Mouse (Mus musculus) urinary bladder, adult 2 months (tissue): ENCODE data around the gene Arih2. TPM values are rescaled to one million over a fixed set of nuclear protein-coding genes. Genes with fewer than 3 reads are reported as not detected.
A peak's percentile ranks its signal among the peaks of the same experiment; 100 is the strongest.

Experiments used
- DNase-seq: peaks from one replicate; pipeline ENCODE4 v3.0.0; 2022; ENCODE audit warnings: low spot score
- polyA plus RNA-seq: library from polyadenylated mRNA; depleted of rRNA; stranded (reverse); fragments of >200 nt; gene quantifications from 2 replicates; pipeline ENCODE4 v1.2.3, GENCODE M21; 2012

The Arih2 gene
- polyA plus RNA-seq, 1 experiment, result 46.2 TPM

DNA sequence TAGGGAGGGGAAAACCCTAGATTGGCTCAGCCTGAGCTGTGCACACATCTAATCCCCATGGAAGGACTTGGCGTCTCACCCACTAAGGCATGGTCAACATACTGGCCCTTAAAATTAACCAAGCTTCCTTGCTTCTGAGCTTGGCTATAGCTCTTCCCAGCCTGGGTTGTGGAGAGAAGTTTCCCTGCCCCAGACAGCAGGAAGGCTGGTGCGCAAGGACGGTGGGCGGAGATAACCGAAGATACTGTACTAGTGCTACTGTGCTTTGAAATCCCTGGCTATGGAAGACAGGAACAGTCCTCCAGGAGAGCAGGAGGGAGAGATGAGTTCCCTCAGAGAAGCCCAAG is 69.9 kb downstream of the Arih2 start:
- no peak for DNase-seq

DNA sequence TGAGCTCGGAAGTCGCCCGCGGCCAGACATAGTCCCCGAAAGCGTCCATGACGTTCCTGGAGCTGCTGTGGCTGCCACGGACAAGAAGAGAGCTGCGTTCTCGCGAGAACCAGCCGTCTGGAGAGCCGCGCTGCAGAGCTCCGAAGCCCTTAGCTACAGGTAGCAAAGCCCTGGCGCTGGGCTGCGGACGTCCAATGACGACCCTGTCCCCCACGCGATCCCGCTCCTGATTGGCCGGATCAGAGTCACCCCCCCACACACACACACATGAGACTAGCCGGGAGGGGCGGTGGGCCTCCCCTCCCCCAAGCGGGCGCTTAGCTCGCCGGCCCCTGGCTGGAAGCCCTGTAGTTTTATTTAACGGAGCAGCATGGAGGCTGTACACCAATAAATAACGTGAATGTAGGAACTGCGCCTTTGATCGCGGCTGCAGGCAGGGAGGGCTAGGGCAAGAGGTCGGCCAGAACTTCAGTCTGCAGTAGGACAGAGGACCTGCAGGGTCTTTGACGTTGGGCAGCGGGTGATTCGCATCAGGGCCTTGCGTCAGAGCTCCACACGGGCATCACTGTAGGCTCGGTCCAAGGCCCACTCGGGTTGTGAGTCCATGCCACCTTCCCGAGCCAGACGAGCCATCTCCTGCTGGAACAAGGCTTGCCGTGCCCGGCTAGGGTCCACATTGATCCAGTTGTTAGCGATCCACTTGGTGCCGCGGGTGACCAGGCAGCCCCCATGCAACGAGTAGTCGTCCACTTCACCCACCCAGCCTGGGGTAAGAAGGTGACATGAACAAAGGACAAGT is 70.4 kb downstream of the Arih2 start, which contains the start of gene Wdr6:
TSS of gene Wdr6 (minus strand) at position 195 of the 799 bp plus-strand sequence.
- DNase-seq, result peak; percentile 77

DNA sequence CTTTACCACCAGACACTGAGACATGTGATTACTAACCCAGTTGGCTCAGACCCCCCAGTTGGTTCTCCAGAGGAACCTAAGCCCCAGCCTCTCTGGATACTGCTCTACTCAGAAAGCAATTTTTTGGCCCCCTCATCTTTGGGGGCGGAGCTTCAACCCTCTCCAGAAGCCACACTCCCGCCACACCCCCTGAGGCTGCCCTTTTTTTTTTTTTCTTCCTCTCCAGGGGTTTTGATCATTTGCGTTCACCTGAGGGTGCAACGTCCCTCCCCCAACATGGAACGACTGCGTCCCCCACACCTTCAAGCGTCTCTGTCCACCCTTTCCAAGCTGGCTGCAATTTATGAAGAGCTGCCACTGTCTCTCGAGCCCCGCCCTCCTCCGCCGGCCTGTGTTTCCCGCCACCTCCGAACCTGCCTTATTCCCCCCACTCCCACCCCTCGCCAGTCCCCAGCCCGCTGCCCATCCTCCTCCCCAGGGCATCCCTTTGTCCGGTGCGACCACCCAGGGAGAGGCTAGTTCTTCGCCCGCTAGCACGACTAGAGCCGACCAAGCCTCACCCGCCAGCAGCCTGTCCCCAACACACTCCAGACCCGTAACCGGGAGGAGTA is 71.1 kb downstream of the Arih2 start:
- no peak for DNase-seq

DNA sequence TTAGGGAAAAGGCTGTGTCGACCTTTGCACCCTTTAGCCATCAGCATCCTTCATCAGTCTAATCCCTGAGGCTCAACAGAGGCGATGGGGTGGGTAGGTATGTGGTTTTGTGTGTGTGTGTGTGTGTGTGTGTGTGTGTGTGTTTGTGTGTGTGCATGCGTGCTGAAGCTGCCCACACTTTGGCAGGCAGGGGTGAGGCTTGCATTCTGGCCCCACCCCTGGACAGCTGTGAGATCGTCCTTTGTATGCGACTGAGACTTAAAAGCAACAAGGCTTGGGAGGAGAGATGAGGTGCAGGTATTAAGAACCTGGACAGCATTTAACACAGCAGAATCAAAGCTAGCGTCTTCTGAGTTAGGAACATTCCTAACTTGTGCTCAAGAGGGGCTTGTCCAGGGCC is 72.2 kb downstream of the Arih2 start:
- no peak for DNase-seq

DNA sequence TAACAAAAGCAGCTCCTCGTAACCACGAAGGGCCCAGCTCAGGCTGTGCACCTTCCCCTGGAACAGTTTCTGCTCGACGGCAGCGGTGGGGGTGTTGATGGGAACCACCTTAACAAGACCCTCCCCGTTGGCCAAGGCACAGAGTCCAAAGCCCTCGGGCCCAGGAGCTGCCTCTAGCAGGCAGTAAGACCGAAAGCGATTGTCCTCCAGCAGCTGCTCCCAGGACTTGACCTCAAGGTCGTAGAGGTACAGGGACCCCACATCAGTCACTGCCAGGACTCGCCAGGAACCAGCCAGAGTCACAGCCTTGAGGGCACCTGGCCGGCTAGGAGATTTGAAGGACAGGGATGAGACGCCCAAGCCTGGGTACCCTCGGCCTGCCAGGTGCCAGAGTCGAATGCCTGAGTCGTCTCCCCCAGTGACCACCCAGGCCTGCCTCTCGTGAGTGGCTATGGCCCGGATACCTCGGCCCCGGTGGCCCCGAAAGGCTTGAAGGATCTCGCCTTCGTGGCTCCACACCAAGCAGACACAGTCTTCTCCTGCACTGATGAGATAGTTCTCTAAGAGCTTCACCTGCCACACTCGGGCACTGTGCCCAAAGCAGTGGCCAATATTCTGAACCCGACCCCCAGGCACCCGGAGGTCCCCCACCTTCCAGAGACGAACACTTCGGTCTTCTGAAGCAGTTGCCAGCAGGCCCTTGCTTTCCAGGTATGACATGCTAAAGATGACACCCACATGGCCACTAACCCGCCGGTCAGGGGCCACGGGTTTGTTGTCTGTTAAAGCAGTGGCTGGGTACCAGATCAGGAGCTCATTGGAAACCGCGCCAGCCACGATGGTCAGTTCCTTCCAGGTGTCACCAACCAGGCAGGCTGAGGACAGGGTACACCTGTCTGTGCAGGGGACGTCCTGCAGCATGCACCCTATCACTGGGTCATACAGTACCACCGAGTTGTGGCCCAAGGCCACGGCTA is 73.6 kb downstream of the Arih2 start:
- DNase-seq, result no peak

DNA sequence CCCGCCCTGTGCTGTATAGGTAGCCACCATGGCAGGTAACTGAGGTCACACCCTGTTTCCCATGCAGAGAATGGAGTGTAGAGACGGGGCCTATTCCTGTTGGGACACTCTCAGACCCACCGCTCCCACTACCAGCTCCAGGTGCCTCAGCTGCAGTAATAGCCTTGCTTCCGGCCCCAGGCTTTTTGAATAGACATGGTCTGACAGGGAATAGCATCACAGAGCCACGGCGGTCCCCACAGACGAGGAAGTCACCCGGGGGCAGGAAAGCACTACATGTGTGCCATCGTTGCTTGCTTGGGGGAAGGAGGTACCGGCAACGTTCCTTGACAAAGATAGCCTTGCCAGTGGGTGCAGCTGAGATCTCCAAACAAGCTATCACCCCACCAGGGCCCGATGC is 74.3 kb downstream of the Arih2 start:
- no peak for DNase-seq

DNA sequence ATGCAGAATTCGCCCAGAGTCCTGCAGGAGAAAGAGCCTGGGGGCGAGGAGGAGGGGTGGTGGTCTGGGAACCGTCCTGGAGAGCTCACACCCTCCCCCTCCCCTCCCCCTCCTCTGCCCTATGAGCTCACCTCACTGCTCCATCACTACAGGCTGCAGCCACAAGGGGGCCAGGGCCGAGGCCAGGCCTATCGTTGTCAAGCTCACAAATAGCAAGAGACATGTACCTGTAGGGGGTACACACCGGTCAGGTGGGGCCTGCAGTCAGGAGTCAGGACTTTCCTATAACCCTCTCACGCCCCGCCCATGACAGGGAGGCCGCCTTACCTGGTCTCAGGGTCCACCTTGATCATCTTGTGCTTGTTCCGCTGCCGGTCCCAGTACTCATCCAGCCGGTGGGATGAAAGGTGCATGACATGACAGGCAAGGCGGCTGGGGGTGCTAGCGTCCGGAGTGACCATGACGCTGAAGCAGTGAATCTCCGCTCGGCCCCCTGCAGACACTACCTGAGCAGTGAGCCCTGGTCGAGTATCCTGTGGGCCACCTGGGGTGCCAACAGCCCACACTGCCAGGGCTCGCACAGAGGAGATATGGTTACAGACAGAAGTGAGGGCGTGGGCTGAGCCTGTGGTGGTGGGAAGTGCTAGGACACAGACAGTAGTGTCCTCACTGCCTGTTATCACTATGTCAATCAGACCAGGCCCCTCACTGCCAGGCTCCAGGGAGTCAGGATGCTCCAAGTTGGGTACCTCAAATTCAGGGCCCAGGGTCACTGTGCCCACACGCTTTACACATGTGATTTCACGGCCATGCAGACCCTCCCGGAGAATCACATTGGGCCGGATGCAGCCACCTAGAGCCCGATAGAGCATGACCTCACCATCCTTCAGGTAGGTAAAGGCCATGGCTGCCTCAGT is 75.2 kb downstream of the Arih2 start:
- DNase-seq, result no peak

DNA sequence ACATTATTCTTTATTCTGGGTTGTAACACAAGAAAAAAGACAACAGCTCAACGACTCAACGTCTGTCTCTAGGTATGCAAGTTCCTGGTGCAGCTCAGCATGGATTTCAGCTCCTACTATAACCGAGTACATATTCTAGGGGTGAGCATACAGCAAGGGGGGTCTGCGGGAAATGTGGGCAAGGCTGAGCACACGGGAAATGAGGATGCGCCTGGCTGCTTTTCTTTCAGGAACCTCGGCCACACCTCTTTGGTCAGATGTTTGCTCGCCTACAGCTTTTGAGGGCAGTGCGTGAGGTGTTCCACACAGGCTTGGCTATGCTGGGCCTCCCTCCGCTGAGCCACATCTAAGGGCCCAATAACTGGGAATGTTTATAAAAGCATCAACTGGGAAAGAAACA is 76.9 kb downstream of the Arih2 start:
- no peak for DNase-seq

DNA sequence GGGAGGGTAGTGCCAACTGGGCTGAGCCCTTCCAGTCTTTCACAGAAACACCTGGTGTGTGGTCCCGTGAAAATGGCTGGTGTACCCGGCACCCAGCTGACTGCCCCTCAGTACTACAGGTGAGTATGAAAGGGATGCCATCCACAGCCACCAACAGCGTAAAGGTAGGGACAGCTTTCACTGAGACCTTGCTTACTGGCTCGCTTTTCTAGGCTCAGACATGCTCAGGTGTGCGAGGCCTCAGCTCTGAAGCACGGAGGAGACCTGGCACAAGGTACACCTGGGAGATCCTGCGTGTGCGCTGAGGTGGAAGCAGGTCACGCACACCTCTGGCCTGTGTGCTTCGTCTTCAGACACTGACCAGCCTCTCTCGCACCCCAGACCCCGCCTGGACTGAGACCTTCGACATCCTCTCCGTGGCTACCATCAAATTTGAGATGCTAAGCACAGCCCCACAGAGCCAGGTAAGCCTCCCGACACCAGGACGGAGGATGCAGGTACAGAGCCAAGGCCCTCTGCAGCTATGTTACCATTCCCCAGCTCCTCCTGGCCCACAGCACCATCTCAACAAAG is 77.7 kb downstream of the Arih2 start:
- DNase-seq, result no peak

DNA sequence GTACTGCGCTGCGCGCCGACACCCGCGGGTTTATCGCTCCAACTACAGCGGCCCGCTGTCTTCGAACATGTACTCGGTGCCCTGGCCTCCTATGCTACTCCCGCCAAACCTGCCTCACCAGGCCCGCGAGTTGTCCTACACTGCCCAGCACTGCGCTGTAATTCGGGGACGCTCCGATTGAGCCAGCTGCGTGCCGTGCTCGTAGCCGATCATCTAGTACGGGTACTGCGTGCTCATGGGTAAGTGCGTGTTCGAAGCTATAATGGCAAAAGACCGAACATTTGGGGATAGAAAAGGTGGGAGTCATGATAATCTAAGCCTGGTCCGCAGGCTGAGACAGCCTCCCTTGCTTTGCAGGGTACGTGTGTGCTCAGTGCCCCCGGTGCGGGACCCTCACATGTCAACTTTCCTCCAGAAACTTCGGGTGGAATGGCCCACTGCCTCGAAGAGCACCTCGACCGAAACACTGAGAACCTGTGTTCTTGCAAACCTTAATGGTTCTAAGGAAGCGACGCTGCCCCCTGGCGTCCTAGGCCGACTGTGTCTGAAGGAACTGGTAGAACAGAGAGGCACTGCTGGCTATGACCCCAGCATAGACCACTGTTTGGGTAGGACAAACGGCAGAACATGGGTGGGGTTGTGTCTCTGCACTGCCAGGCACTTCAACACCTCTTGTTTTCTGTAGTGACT is 78.8 kb downstream of the Arih2 start:
- DNase-seq, result no peak

DNA sequence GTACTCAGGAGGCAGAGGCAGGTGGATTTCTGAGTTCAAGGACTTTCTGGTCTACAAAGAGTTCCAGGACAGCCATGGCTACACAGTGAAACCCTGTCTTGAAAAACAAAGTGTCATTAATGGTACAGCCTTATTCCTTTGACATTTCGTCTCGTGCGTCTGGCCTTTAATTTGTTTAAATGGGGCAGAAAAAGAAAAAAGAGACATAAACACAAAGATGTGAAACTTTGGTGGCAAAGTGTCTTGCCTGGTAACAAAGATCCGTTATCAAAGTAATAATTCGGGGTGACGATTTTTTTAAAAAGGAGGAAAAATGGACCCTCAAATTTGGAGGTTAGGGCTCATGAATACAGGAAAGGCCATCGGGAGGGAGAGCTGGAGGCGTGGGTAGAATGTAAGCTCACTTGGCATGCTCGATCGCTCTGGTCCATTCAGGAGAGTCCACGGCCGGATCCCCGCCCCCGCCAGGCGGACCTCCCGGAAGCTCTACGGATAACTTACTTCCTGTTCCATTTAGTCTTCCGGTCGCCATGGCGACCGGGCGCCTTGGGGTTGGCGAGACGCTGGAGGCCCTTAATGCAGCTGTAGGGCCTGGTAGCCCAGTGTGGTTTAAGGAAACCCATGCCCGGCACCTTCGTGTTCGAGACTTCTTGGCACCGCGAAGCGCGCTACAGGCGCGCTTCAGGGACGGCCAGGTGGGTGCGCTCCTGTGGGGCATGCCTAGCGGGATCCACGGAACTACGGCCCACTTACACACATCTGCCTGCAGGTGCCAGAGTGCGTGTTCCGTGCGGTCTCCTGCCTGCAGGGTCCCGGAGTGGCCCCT is 79.6 kb downstream of the Arih2 start, which contains the start of gene Dalrd3:
TSS of gene Dalrd3 (plus strand) at position 506 of the 826 bp plus-strand sequence.
- DNase-seq, result peak; percentile 66

DNA sequence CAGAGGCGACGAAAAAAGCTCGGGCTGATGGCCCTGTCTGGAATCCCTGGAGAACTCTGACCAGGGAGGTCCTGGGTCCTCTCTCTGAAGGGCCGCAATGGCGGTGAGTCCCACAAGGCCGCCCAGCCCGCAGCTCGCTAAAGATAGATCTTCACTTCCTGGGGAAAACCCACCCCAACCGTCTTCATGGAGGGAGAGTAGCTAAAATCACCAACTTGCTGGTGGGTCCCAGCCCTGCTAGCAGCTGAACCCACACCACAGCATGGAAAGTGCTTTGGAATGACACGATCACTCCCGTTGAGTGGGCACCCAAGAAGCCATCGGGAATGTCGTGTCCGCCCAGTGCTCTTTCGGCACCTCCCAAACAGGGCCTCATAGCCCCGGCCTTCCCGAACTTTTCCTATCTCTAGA is 80.7 kb downstream of the Arih2 start:
- no peak for DNase-seq

DNA sequence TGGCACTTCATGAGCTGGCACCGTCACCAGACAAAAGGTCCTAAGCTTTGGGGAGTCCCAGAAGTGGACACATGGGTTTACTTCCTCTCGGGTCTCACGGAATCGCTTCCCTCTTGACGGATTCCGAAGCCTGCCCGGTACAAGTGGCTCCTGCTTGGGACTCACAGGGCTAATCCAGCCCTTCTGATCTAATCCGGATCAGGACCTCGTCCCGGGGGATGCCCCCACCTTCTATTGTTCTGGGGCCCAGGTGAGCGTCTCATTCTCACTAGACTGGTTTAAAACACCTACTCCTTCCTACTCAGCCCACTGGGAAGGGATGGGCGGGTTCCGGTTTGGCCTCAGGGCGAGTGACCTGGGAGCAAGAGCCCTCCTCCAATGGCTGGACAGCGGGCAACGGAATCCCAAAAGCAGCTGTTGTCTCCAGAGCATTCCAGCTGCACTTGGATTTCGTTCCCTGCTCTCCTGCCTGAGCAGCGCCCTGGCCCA is 81.2 kb downstream of the Arih2 start:
- DNase-seq, result no peak

DNA sequence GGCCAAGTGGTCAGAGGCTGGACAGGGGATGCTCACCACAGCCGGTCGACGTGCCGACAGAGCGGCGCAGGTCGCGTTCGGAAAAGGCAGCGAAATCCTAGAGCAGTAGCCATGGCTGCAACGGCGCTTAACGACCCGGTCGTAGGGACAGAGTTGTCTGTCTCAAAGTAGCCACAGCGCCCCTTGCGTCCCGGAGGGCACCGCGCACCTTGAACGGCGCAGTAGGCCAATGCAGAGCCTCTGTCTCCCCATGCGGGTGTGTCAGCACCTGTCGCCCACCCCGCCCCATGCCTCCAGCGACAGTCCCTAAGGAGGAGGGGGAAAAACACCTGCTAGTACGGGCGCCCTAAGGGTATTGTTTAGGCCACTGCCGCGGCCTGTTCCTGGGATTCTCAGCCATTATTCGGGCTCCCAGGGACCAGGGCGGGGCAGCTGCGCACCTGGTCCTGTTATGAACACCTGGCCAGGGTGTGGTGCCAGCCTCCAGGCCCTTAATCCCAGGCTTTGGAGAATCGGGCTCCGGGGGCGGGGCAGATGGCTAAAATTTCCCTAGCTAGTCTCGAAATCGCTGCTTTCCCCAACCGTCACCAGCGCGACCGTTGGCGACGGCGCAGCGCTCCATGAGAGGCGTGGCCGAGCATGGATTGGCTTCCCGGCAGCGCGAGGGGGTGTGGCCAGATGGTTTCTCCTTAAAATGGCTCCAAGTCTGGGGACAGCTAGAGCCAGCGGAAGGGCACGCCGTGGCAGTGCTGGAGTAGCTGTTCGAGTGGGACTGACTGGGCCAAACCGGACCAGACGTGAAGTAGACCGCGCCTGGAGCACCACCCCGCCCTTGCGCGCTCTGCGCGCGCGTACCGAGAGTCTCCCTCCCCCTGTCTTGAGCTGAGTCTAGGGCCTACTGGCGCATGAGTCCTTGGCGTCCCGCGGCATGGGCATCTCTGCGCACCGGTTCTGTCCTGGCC is 82.1 kb downstream of the Arih2 start, which contains the start of gene Ndufaf3:
TSS of gene Ndufaf3 (minus strand) at position 620 of the 962 bp plus-strand sequence.
- DNase-seq, result peak; percentile 94

DNA sequence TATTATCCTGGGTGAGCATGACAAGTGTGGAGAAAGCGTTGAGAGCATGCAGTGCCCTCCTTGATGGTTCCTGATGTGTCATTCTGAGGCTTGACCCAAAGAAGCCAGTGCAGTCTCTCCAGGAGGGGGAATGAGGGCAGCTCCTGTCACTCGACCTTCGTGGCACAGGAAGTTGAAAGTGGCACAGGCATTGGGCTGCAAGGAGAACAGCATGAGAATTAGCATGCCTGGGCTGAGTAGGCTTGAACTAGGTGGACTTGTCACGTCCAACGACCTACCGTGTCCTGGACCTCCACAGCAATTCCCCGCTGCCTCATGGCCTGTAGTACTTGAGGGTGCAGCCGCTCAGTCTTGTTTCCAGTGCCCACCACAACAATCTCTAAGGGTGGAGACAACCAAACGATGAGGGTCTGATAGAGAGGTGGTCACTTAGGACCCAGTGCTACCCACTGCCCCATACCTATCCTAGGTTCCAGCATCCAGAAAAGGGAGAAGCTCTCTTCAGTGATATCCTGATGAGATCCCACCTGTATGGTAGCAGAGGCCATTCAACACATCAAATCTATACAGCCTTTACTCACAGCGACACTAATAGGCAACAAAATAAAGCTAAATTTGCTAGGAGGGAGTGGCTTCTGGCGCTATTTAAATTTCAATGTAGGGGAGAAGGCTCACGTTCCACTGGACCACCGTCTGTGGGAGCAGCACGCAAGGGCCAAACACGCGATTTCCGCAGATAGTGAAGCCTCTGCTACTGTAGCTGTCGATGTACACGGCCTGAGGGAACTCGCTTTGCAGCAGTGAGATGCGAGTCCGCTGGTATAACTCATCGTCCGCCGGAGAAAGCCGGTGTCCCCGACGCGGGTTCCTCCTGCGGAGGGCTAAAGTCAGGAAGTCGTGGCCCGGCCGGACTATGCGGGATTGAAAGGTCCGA is 83.0 kb downstream of the Arih2 start:
- DNase-seq, result no peak

DNA sequence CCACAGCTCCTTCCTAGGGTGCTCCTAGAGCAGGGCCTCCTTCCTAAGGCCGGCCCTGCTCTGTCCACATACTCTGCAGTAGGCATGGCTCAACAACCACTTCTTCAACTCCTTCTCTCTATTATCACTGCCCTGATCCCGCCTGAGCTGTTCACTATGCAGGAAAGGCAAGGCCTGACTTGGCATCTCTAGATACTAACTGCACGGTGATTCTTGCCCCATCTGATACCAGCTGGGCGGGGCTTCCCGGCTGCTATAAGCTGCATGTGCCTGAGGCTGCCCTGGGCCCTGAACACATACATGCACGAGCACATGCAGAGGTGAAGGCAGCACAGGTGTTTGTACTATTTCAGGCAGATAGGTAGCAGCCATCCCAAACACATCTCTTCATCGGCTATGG is 85.1 kb downstream of the Arih2 start:
- no peak for DNase-seq

DNA sequence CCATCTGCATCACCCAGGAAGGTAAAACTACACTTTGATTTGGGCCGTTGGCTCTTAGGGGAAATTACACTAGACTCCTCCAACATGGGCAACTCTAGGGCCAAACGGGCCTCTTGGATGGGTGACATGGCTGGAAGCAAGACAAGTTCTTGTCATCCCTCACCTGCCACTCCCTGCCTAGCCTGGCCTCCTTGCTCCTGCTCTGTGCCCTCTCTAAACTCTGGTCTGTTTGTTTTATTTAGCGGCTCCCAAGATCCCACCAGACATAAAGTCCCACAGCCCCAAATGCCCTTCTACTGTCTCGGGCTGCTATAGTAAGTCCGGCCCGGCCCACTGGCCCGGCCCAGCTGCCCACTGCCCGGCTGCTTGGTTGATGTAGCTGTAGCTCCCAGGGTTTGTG is 85.5 kb downstream of the Arih2 start:
- no peak for DNase-seq
